Mouse (Mus musculus): Measurements from ENCODE around the gene Aldh3a2.

GRCm38 (mm10) chr11:61270406-61270805 is 3.1 kb upstream of the Aldh3a2 start:
- TF ChIP-seq POLR2A (IDR thresholded peaks at IDR 0.05; ENCODE audit: borderline replicate concordance, extremely low read depth, insufficient read depth, insufficient read length, poor library complexity, severe bottlenecking) = no peak
- no peak for TF ChIP-seq CTCF (IDR thresholded peaks at IDR 0.05; ENCODE audit: borderline replicate concordance, extremely low read depth, insufficient read depth, insufficient read length)

Data from brain, embryonic 14.5 days (tissue).